Mouse (Mus musculus): ENCODE results near the gene Ino80d.

The Ino80d gene

DNA sequence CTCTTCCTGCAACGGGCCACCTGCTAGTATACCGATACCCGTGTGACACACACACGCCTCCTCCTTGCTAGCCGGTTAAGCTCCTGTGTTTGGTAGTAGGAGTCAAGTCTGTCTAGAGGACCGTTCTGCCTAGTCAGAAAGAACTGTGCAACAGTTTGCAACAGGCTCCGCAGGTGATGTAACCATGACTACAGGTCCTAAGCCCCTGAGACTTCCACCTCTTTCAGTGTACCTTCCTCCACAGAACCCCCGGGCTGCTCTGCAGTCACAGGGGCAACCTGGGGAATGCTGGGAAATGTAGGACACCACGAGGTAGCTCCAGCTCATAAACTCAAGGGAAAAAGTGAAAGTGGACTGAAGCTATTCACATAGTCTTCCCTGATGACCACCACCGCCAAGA is 123.4 kb downstream of the Ino80d start:
- peak; percentile 34 for DNase-seq (ENCODE audit: low read depth, low spot score)

DNA sequence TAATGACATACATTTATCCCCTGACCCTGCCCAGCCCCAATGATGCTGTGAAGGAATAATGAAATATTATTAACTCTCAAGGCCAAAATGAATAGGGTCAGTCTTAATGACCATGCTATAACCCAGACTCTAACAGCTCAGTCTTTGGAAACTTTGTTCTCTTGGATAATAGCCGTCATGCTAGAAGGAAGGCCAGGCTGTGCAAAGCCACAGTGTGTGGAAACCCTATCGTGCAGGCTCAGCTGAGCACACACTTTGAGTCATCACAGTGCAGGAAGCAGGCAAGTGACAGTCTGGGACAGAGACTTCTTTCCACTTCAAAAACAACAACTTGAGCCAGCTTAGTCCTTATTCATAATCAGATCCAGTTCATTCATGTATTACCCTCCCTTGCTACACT is 126.9 kb downstream of the Ino80d start:
- DNase-seq (ENCODE audit: low read depth, low spot score) = no peak

DNA sequence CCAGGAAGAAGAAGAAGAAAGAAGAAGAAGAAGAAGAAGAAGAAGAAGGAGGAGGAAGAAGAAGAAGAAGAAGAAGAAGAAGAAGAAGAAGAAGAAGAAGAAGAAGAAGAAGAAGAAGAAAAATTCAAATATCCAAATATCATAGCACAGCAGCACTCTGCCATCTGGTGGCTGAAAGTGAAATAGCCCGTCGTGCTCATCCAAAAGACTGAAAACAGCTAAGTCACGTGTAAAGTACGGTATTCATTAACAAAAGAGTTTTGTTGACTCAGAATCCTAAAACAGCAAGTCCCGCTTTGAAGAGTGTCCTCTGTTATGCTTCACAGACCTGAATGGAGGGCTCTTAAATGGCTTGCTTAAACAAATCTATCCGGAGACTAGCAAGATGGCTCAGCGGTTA is 128.2 kb downstream of the Ino80d start:
- DNase-seq (ENCODE audit: low read depth, low spot score) = peak; percentile 77

DNA sequence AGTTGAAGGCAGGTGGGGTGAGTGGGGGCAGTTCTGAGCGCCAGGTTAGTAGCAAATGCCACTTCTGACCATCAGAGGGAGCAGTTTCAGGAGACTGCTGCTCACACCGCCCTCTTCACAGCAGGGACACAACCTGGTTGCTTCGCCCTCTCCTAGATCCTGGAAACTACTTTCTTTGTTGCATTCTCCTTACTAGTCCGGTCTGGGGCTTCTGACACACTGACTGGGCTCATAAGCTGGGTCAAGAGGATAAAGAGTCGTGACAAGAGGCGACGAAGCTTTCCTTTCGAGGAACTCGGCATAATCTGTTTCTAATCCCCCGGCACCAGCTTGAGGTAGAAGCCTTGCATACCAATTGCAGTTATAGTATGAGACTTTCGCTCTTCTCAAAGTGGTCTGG is 129.9 kb downstream of the Ino80d start:
- DNase-seq (ENCODE audit: low read depth, low spot score) = peak; percentile 80

DNA sequence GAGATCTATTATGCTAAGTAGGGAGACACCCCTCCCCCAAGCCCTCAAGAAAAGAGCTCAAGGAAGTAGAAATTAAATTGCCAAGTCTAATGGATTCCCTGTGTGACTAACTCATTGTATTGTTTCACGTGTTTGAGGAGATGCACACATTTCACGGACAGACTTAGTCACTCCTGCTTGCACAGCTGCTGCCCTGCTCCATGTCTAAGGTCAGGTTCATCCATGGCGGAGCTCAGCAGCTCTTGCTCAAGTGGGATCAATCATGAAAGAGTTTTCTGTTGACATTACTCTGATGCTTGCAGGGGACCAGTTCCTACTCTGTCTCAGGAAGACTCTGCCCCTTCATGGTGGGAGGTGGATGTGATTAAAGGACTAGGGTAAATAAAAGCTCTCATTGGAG is 137.7 kb downstream of the Ino80d start:
- DNase-seq (ENCODE audit: low read depth, low spot score) = no peak

DNA sequence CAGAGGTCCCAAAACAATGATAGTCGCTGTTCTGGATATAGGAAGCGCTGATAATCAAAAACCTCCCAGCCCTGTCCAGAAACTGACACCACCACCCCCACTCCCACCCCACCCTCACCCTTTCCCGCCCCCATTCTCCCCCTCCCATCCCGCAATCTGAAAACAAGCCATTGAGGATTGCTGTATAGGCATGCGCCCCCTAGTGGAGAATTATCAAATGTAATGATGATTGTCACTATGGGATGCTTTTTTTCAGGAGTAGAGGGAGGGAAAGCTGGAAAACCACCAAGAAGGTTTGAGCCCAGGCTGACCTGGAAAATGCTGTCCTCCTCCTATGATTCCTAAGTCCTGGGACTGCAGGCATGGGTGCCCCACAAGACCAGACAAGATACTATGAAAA is 147.6 kb downstream of the Ino80d start:
- DNase-seq (ENCODE audit: low read depth, low spot score) = peak; percentile 78

DNA sequence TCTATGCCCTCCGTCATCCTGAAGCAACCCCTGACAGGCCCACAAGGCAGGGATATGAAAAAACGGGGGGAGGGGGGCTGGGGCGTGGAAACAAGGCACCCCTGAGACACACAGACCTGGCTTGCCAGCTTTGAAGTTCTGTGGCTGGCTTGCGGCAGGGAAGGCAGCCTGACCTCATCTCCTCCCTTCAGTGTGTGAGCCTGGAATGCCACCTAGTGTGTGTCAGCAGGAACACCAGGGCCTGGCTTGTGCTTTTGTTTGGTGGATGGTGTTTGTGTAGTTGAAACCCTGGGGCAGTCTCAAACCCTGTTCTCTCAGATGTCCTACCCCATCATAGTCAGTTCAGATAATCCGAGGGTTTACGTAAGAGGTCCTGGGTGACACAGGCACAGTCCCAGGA is 150.2 kb downstream of the Ino80d start:
- DNase-seq (ENCODE audit: low read depth, low spot score) = peak; percentile 75

DNA sequence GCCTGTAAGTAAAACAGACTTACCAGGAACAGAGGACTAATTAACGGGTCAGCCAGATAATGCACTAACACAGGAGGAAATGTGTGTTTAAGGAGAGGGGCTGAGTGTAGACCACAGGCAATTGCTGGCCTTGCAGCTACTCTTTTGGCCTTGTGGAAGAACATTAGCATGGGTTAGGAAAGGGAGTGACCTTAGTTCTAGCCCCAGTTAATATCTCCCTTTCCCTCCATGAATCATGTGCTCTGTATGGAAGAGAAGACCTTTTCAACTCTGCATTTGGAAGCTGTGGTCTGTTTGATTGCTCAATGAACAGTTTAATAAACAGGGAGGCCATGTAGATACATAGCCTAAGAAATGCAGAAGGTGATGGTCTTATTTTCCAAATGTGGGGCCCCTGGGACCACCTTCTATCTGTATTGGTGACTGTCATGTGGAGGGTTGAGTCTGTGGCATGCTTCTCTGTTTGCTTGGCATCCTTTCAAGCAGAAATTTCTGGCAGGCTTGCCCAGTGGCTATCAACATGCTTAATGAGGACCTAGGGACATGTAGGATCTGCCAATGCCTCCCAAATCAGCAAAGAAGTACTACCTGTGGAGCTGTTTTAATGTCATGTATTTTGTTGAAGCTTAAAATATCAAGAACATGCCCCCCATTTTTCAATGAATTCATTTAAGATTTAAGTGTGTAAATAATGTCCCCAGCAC is 157.4 kb downstream of the Ino80d start:
- no peak for DNase-seq (ENCODE audit: low read depth, low spot score)

DNA sequence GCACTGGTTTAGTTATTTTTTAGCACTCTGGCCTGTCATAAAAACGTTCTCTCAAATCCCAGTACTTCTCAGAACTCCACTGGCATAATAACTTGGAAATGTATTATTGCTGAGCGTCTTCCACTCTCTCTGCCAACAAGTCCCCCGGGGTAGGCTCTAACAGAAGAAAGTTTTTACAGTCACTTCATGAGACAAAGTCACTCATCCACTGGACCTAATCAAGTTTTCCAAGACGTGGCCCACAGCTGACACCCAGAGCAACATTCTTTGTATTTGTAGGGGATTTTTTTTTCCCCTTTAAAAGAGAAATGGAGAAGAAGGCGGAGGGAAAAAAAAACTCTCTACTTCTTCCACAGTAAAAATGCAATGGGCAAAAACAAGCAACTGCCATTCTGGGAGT is 157.9 kb downstream of the Ino80d start:
- no peak for DNase-seq (ENCODE audit: low read depth, low spot score)

DNA sequence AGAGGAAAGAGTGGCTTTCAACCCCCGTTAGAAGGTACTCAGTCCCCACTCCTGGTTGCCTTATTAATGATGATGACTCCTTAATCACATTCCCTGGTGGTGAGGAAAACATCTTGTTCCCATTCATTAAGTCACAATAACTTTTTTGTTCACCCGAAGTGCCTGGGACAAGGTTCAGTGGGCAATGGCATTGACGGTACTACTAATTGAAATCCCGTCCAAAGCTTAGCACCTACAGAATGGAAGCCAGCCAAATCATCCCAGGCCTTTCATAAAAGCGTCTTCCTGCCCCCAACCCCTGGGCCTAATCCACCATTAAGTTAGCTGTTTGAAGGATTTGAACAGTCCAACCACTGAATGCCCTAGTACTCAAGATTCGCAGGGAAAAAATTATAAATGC is 159.1 kb downstream of the Ino80d start:
- DNase-seq (ENCODE audit: low read depth, low spot score) = no peak

DNA sequence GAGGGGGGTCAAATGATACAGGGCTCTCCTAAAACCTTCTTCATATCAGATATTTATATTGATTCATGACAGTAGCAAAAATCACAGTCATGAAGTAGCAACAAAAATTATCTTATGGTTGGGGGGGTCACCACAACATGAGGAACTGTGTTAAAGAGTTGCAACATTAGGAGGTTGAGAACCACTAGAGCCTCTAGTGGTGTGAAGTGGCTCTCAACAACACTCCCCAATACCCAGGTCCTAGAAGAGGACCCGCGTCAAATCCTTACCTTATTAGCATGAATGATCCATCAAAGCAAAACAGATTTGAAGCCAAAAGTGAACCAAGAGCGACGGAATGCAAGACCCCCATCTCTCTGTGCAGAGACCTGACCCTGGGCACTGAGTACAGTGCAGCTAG is 161.4 kb downstream of the Ino80d start:
- DNase-seq (ENCODE audit: low read depth, low spot score) = no peak

DNA sequence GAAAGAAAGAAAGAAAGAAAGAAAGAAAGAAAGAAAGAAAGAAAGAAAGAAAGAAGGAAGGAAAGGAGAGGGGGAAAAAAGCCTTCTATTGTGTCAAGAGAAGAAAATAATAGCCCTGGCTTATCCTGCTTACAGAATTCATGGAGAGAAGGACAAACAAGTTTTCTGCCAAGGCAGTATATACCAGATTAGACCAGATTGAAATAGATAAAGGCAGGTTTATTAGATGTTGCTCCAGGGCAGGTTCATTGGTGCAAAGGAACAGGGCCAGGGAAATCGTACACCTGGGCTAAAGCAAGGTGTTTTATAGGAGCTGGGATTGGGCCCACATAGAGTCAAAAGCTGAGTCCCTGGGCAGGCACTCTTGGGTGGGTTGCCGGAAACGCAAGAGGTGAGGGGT is 162.1 kb downstream of the Ino80d start:
- no peak for DNase-seq (ENCODE audit: low read depth, low spot score)

DNA sequence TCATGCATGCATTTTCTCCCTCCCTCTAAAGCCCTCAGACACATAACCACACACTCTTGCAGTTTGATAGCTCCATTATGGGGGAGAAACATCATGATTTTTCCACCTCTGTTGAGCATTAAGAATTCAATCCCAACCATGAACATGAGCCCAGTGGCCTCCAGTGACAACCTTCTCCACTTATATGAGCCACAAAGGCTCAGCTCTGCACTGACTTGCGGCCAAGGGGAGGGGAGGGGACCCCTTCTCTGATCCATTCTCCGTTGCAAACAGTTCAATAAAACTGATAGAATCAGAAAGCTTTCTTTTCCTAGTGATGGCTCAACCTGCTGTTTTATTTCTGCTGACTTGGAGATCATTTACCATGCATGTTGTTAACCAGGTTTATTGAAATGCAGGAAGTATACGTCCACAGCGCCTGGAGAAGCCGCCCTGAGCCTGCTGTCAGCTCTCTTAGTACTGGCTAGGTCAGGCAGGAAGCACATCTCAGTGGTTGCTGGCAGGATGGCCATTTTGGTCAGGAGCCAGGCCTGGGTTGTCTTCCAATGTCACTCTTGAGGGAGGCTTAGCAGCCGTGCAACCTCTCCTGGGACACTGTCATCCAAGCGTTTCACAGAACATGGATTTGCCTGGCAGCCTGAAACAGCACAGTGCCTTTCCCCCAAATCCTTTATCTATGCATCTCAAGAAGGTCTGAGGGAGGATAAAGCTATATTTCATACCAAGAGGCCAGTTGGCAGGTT is 163.2 kb downstream of the Ino80d start:
- no peak for DNase-seq (ENCODE audit: low read depth, low spot score)

DNA sequence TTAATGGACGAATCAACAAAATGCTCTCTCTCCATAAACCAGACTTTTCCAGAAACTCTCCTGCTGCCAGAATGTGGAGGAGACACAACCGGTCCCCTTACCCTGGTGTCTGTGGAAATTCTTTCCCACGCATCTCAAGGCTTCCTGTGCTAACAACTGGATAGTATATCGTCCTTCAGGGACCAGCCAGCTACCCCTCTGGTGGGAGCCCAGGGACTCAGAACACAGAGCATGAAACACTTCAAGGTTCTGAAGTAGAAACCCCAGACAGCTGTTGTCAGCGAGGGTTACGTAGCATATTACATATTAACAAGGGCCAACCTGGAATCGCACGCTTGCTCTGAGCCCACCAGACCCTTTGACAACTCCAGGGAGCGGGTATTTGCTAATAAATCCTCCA is 163.9 kb downstream of the Ino80d start:
- DNase-seq (ENCODE audit: low read depth, low spot score) = no peak

DNA sequence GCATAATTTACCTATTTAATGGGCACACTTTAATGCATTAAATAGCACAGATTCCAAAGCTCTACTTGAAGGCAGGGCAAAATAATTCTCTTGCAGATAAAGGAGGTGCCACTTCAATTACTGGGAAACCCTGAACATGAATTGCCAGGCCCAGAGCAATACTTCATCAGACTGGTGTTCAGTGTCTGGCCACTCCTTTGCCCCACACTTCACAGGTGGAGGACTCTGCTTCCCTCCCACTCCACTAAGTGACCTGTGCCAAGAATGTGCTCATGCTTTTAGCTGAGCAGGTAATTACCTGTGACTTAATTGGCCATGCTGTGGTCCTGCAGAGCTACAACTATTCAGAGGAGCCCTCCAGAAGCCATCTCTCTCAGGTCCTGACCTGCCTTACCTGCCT is 166.7 kb downstream of the Ino80d start:
- DNase-seq (ENCODE audit: low read depth, low spot score) = no peak

DNA sequence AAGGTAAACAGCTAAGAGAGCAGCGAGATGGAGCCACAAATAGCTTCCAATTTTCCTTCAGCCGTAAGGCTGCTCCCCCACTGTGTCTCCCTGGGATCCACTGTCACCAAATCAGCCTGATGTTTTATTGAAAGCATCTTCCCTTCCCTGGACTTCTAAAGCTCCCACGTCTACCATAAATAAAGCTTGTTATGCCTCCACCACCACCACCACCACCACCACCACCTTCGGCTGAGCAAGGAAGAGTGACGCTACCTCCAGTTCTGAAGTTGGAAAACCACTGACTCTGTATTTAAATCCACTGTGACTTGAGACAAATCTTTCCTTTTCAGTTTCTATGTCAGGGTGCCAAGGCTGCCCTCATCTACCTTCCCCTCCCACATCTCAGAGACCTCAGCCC is 167.5 kb downstream of the Ino80d start:
- no peak for DNase-seq (ENCODE audit: low read depth, low spot score)

DNA sequence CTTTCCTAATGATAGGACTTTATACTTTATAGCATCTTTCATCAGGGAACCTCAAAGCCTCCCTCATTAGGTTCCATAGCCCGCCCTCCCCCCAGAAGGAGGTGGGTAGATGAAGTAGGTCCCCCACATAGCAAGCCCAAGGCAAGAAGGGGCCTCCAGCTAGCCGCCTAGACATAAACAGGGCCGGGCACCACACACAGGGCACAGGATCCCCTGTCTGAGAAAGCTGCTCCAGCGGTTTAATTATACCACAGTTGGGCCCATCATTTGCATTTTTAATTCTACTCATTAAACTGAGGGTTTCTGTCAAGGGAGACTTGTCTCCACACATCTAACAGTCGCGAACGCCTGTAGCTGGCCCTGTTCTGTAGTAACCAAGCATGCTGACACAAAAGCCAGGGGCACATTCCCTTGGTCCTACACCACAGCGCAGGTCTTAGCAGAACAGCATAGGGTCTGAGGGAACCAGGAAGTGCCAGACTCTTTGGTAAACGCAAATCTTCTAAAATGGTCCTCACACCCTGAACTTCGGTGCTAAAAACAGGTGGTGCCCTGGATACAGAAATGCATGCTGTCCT is 179.6 kb downstream of the Ino80d start:
- DNase-seq (ENCODE audit: low read depth, low spot score) = no peak

DNA sequence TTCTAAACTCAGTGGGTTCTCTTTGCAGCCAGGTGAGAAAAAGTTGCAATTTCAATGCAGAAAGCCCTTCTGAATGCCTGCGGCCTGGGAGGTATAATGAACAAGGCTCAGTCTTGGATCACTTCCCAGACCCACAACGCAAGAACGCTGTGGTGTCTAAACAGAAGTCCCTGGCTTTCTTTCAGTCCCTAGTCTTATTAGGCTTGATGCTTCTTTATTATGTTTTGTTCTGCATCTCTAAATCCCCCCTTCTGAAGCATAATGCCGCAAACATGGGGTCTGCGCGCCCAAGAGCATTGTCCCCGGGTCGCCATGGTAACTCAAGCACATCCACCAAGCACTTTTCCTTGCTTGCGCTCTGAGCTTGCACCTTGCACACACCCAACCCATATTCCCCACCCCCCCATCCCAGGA is 180.4 kb downstream of the Ino80d start:
- DNase-seq (ENCODE audit: low read depth, low spot score) = no peak

DNA sequence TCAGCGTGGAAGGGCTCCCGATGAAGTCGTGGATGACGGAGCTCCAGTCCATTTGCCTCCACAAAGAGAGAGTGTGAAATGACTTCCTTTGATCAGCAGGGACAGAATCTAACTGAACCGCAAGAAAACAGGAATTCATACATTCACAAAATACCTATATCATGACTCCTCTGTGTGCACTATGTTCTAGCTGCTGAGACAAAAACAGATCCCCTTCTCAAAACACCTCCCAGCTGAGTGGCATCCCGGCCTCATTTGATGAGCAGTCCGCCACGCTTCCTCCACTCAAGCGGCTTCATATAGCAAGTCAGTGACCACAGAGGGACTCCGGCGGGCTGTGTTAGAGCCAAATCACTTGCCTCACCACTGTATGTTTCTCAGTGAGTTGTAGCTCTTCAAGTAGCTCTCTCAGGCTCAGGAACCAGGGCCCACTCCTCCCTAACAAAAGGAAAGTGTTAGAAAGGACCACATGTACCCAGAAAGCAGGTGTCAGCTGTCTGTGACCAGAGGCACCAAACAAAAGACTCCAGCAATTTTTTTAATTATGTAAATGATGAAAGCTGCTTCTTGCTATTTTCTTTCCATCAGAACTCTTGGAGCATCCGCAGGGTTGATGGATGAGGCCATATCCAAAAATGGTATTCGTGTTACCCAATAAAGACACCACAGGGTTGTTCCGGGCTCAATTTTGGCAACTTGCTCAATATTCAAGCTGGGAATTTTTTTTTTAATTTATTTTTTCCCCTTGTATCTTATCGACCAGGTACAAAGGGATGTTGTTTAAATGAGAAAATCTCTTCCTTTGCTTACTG is 181.0 kb downstream of the Ino80d start:
- no peak for DNase-seq (ENCODE audit: low read depth, low spot score)

DNA sequence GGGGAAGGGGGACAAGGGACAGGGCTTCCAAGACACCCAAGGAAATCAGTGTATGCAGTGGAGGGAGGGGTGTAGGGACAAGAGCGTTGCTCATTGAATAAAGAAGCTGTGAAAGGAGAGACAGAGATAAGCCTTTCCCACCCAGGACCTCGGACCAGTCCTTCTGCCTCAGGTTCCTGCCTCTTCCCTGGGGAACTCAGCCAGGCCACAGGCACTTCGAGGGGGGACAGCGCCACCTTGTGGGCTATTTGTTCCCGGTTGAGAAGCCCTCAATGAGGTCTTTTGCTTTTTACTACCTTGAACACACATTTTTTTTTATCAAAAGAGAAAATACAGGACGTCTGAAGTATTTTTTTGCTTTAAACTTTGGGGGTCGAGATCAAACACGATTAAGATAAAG is 185.0 kb downstream of the Ino80d start:
- peak; percentile 82 for DNase-seq (ENCODE audit: low read depth, low spot score)

DNA sequence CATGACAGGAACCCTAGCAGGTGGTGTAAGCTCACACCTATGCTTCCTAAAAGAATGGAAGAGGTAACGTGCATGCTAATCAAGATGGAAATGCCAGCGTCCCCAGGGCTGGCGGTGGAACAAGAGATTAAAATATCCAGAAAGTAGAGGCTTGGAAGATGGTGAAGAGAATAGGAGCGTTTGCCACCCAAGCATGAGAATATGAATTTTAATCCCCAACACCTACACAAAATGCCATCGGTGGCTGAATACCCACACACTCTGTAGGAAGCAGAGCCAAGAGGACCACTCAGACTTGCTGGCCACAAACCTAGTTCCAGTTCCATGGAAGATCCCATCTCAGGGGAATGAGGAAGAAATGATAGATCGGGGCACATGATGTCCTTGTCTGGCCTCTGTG is 195.2 kb downstream of the Ino80d start:
- no peak for DNase-seq (ENCODE audit: low read depth, low spot score)

DNA sequence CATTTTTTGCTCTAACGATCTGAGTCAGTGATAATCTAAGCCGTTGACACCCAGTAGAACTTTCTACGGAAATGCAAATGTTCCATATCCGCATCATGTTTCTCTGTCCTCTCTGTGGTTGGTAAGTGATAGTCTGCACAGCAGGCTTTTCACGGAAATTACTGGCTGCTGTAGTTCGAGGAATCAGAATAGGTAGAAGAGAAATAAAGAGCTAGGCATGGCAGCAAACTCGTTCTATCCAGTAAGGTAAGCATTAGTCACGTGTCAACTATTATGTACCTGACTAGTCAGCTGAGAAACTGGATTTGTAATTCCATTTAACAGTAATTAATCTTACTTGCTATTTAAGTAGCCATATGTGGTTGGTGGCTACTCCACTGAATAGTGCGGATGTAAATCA is 197.9 kb downstream of the Ino80d start:
- no peak for DNase-seq (ENCODE audit: low read depth, low spot score)

All from ZHBTc4 (cell line).